Mouse (Mus musculus) G1E-ER4 (cell line): Measurements from ENCODE around the gene Ppp6r2. TPM values are rescaled to one million over a fixed set of nuclear protein-coding genes. Genes with fewer than 3 reads are reported as not detected.

ENCODE experiments used
- GATA1 ChIP-seq: IDR thresholded peaks from one replicate; pipeline ENCODE4 v1.8.0; 2012; ENCODE audit warnings: low read length, inconsistent platforms
- polyA plus RNA-seq: library from polyadenylated mRNA; stranded (reverse); fragments of >175 nt; gene quantifications from 2 replicates; pipeline ENCODE4 v1.2.3, GENCODE M21; 2012

Gene Ppp6r2
- 200 and 336 TPM in 2 replicates for polyA plus RNA-seq

DNA sequence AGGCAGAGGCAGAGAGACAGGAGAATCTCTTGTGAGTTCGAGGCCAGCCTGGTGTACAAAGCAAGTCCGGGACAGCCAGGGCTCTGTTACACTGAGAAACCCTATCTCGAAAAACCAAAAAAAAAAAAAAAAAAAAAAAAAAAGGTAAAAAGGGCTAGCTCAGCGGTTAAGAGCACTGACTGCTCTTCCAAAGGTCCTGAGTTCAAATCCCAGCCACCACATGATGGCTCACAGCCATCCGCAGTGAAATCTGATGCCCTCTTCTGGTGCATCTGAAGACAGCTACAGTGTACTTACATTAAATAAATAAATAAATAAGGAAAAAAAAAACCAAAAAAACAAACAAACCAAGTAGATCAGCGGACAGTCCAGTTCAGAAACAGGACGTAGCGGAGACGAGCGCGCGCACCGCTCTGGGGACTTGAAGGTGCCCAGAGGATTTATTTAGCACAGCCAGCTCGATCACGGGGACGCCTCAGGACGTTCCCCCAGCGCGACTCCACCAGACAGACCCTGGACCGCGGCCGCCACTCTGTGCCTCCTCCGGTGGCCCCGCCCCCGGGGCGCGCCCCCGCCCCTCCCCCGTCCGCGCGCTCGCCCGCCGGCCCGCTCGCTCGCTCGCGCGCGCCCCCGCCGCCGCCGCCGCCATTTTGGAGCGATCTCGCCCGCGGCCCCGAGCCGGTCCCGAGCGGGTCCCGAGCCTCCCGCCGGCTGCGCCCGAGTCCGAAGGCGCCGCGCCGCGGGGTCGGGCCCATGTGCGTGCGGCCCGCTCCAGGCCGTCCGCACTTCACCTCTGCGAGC lies at the start of gene Ppp6r2:
Gene Ppp6r2, plus strand, starts transcription at position 639 of the 801 bp plus-strand sequence.
- no peak for TF ChIP-seq GATA1

DNA sequence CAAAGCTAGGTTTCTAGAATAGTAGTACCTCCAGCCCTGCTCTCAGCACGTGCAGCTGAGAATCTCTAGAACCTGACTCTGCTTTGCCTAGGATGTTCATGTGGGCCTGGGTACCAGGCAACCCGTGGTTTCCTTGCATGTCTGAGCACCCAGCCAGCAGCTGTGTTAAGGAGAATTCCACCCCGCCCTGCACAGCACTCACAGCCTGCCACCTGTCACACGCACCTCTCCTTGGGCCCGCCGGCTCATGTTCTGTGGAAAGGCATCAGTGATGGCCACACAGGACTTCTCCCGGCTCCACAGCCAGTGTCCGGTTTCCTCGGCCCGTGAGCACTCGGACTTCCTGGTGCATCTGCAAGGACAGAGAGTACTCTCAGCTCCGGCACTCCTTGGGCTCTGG lies 45.9 kb upstream of the Ppp6r2 start:
- no peak for TF ChIP-seq GATA1

DNA sequence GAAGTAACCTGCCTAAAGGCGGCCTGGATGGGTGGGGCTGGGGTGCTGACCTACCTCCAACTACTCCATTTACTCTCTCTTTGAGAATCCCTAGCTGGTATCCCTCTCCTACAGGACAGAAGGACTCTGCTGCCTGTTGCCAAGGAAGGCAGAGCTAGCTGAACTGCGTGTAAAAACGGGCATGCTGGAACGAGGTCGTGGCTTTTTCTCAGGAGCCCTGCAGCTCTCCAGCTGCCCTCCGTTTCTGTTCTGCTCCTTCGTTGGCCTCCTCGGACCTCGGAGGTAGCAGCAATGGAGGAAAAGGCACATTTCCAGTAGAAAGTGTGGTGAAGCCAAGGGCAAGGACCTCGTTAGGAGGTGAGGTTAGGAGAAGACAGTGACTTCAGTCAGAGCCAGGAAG lies 42.4 kb upstream of the Ppp6r2 start:
- TF ChIP-seq GATA1 = no peak

DNA sequence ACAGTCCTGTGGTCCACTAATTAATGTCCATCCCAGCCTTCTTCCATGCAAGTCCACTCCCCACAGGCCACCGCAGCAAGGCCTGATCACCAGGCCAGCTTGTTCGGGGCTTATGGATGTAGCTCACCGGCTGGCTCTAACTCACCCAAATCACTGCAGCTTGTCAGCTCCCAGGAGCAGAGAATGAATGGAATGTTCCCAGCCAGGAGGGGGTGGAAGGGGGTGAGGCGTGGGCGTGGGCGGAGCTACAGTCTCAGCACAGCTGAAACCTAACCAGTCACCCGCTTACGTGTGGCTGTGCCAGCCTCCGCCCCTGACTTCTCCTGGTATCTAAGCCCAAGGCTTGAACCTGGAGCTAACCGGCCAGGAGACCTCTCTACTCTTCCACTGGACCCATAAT lies 41.9 kb upstream of the Ppp6r2 start:
- TF ChIP-seq GATA1 = no peak

DNA sequence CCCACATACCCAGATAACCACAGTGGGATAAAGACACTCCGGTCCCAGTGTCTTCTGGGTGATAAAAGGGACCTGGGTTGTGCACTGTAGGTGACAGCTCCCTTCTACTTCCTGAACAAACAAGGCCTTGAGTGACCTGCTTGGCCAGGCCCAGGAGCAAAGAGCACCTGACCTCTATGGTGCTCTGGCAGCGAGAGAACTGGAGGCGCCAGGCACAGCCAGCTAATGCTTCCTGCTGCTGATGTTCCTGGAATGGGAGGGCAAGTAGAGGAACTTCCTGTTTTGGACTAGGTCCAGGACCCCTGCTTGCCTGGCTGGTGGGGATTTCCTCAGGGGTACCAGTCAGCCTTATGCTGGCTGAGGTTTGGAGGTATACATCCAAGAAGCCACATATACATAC lies 41.3 kb upstream of the Ppp6r2 start:
- no peak for TF ChIP-seq GATA1

DNA sequence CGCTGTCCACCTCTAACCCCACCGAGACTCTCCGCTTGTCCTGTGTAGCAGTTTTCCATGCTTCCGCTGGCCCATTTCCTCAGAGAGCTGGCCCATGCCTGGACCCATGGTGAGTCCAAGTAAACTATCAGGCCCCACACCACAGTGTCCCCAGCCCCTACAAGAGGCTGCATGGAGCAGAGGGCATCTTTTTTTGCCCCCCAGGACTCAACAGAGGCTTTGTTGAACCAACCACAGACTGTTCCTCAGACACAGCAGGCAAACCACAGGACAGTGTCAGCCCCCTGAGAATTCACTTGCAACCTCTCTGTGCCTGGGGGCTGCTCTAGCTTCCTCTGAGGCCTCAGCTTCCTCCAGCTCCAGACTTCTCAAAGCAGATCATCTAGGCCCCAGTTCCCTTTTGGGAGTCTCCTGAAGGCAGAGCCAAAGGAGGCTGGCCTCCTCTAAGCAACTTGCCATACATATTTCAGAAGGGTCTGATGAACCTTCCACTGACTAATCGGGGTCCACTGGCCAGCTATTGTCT lies 39.8 kb upstream of the Ppp6r2 start:
- no peak for TF ChIP-seq GATA1

DNA sequence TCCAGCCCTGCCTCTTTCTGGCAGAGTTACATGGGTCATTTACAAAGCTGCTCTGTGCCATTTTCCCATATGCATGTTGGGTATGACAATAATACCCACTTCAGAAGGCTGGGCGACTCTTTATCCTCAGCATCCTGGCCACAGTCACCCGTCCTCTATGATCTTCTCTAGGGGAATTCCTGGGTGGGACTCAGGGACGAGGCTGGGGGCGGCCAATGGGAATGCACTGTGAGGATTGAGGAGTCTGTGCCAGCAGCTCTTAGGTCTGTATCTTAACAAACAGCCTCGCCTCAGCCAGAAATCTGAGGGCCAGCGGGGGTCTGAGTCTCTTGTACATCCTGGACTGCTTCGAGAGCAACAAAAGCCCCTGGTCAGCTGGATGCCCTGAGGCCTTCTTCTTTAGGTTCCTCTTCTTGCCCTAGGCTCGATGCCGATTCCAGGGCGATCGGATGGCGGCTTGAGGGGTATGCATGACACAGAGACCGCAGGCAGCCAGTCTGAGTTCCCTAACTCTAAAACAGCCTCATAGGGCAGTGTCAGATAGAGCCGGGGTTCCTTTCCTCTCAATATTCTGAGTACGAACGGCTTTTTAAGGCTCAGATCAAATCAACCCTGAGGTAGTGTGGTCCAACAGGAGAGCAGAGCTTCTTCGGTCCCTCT lies 38.9 kb upstream of the Ppp6r2 start:
- no peak for TF ChIP-seq GATA1

DNA sequence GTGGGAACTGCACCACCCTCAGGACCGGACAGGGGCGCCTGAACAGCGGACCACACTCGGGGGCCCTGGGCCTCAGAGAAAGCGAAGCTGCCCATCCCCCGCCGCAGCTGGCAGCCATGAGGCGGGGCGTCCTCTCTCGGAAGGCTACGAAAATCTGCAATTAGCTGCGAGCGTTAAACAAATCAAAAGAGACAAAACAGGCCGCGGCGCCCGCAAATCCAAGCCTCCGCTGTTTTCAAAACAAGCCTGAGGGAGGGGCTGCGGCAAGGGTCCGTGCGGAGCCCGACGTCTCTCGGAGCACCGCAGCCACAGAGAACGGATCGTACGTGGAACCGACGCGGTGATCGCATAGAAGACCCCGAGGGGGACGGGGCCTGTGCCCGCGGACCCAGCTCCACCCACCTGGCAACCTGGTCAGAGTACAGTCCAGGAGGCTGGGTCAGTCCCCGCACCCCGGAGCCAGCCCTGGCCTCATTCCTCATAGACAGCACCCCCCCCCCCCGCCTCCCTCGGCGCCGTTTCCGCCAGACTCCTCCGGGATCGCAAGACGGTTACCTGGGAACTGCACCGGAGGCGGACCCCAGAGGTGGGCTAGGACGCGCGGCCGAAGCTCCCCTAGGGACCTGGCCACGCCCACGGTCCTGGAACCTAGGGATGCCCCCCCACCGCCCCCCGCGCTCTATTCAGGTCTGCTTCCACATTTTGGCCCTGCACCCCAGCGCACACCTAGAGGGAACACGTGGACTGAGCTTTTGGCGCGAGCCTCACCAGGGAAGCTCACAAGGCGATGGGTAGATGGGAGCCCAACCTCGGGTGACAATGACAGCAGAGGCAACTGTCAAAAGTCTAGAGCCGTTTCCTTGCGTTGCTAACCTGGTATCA lies 38.1 kb upstream of the Ppp6r2 start:
- no peak for TF ChIP-seq GATA1

DNA sequence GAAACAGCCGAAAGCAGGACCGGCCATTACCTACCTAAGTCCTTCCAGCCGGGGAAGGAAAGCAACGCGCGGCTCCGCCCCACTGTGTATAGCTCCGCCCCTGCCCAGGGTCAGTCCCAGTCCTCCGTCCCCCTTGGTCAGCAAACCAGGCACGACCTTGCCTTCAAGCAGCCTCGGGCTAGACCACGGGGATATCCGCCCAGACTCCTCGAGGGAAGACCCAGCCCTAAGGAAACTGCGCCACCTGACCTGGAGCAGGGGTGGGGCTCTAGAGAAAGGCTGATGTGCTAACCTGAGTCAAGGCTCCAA lies 37.5 kb upstream of the Ppp6r2 start:
- no peak for TF ChIP-seq GATA1

DNA sequence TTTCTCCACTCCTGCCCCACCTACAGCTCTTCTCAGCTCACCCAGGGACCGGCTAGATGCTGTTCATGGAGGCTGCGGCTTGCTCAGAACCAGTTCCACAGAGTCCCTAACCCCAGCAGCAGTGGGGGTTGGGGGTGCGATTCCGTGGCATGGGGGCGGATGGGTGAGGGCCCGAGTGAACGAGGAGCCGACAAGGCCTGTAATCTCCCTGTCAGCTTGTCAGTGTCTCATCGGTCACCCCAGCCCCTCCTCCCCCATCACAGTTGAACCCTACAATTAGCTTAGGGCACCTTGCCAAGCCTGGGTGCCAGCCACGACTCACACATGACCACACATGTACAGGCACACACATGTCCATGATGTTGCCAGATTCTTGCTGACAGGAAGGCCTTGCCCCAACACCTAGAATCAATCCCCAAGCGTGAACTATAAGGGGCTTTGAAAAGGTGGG lies 36.4 kb upstream of the Ppp6r2 start:
- no peak for TF ChIP-seq GATA1

DNA sequence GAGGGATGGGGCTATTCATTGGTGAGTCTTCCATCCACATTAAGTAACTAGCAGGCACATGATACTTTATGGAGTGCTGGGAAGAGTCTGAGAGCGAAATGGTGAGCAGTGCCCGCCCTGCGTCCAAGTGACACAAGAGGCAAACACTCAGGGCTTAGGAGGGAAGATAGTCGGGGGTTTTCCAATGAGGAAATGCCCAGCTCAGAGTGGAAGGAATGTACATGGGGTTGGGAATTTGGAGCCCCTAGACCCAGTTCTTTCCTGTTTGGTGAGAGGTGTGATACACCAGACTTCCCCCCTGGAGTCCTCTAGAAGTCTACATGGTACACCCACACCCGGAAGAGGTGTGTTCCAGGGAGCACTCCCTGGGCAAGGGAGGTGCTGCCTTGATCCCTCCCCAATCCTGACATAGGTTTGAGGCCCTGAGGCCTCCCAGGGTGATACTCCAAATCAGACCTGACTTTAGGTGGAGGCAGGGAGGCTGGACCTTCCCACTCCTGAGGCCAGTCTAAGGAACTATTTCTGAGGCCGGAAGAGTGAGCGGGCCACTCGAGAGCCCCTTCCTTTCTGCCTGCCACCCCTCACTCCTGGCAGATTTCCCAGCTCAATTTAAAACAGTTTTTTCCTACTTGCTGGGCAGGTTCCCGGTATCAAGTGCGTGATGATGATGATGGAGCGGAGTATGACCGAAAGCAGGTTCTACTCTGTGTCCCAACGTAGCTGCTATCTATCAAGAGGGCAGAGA lies 35.8 kb upstream of the Ppp6r2 start:
- TF ChIP-seq GATA1 = no peak

DNA sequence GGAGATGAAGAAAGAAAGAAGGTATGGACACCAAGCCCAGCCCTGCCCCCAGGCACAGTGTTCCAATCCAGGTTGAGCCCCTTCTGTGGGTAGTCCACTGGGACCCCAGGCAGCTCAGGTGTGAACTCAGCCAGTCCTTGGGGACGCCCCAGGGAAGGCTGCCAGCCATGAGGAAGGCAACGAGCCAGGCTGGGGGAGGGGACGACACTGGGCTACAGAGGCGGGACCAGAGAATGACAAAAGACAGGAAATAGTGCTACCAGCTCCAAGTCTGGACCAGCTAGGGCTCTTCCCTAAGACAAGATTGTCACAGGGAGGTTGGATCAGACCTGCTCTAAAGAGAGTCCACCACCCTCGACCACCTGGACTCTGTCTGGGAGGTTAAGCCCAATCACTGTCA lies 34.2 kb upstream of the Ppp6r2 start:
- no peak for TF ChIP-seq GATA1

DNA sequence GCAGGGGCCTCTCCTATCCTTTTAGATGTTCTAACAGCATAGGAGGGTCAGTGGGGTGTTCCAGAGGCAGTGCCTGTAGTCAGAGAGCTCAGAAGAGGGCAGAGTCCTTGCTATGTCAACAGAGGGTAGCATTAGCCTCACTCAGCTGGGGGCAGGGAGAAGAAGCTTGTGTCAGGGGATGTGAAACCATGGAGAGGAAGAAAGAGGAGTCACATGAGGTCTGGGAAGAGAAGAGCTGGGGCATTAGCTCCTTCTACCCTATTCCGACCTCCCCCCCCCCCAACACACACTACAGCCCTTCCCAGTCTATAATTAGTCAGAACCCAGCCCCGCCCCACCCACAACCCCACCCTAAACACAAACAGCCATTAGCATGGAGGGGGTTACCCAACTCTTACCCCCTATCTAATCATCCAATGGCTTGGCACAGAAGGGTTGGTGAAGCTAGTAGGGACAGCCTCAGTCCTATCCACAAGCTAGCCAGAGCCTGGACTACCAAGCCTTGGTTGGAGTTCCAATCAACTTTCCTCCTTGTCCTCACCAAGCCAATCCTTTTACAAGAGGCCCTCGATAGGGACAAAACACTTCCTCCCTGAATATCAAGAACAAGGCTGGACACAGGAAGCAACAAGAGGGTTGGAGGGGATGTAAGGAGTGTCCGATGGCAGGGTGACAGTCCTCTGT lies 33.6 kb upstream of the Ppp6r2 start:
- no peak for TF ChIP-seq GATA1

DNA sequence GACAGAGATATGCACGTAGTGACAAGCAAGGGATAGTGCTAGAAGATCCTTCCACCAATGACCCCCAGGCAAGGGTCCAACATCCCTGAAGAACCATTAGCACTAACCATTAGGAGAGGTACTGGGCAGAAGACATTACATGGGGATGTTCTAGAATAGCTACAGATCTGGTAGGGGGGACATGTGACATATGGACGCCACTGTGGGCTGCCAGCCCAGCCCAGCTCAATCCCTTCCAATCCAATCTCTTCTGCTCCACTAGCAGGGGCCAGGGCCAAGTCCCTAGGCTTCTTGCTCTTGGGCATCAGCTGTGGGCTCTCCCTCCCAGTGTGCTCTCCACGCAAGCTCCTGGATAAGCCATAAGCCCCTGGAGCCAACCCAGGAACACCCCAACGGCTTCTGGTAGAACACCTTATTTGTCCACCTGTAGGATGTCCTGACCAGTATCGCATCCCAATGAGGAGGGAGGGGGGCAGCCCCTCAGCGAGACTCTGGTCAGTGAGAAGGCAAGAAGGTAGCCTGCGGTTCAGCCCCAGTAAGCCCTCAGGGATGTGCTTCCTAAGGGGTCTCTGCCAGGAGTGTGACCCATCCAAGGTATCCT lies 33.0 kb upstream of the Ppp6r2 start:
- no peak for TF ChIP-seq GATA1
